Mouse (Mus musculus) heart, adult 2 months (tissue): ENCODE data around the gene Ppp1r10.

Experiments used
- CTCF ChIP-seq: fragments of 200-600 bp; IDR thresholded peaks from 2 replicates; pipeline ENCODE4 v1.8.1; 2022; ENCODE audit warnings: antibody characterized with exemption, mild to moderate bottlenecking, moderate library complexity
- EP300 ChIP-seq: fragments of 200-500 bp; IDR thresholded peaks from 2 replicates; pipeline ENCODE4 v1.6.1; 2011; ENCODE audit warnings: low read depth, low read length, control low read depth; ENCODE audit not compliant: insufficient read depth
- POLR2A ChIP-seq: fragments of 200-500 bp; IDR thresholded peaks from 2 replicates; pipeline ENCODE4 v1.6.1; 2011; ENCODE audit warnings: mild to moderate bottlenecking, low read depth, low read length, control low read depth; ENCODE audit not compliant: insufficient read depth

GRCm38 (mm10) chr17:35967621-35968020 lies 51.4 kb downstream of the Ppp1r10 start:
- no peak for TF ChIP-seq POLR2A
- no peak for TF ChIP-seq CTCF
- TF ChIP-seq EP300: no peak
